Mouse (Mus musculus): ENCODE data around the gene Pde6d. TPM values are rescaled to one million over a fixed set of nuclear protein-coding genes. Genes with fewer than 3 reads are reported as not detected.

The Pde6d gene
- polyA plus RNA-seq, 1 experiment: 70.0 TPM

DNA sequence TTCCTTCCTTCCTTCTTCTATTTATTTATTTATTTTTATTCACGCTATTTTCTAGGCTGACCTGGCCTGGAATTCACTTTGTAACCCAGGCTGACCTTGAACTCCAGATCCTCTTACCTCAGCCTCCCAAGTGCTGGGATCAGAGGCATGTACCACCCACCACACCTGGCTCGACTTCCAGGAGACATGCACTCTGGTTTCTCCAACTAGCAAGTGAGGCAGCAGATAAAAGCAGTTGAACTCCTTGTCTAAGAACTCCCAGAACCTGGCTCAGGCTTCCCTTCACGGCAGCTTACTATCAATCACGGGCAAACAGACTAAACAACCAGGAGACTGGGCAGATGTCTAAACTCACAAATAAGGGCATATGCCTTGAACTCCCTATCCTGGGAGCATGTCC lies 81.7 kb downstream of the Pde6d start:
- peaks cover 31% of the 10 kb centered on the region for H3K4me1 ChIP-seq (ENCODE audit: control insufficient read depth, insufficient read depth, low read length)
- no peak overlapping the region for H3K27ac ChIP-seq (ENCODE audit: control insufficient read depth, insufficient read depth, low read depth, low read length)

DNA sequence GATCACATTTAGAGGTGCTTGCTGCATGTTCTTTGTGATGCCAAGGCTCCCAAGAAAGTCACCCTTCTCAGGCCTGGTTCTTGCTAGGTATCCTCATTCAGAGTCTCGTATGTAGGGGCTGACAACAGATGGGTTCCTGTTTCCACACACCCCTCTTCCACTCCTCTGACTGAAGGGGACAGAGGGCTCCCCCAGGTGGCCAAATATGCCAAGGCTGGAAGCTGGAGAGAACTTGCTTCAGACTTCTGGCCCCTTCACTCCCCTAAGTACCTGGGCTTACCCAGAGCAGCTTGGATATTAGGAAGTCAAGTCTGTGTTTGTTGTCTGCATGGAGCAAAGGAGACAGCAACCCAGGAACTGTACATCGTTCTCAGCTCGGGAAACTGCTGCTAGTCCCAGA lies 82.5 kb downstream of the Pde6d start:
- Histone ChIP-seq H3K4me3 (ENCODE audit: control insufficient read depth, low read depth, low read length) (no peak overlapping the region), H3K4me1 (ENCODE audit: control insufficient read depth, insufficient read depth, low read length) (peaks cover 23% of the 10 kb centered on the region), H3K27ac (ENCODE audit: control insufficient read depth, insufficient read depth, low read depth, low read length) (no peak overlapping the region), H3K27me3 (ENCODE audit: control insufficient read depth, insufficient read depth, low read length) (no peaks in the 10 kb centered on the region), H3K36me3 (ENCODE audit: control insufficient read depth, insufficient read depth, low read length) (no peaks in the 10 kb centered on the region)
- 0 out of 2 replicates have a peak, but pooled peaks have one; percentile 15 for TF ChIP-seq CTCF (IDR thresholded peaks at IDR 0.05; ENCODE audit: control insufficient read depth, insufficient read depth, insufficient replicate concordance, low read depth, low read length)
- no peak for TF ChIP-seq POLR2A (IDR thresholded peaks at IDR 0.05; ENCODE audit: control insufficient read depth, low read depth, low read length)

More for the DNA sequence above, 81.7 kb downstream of the Pde6d start:
- TF ChIP-seq CTCF (IDR thresholded peaks at IDR 0.05; ENCODE audit: control insufficient read depth, insufficient read depth, insufficient replicate concordance, low read depth, low read length): no peak
- no peak for TF ChIP-seq POLR2A (IDR thresholded peaks at IDR 0.05; ENCODE audit: control insufficient read depth, low read depth, low read length)
- H3K27me3 ChIP-seq (ENCODE audit: control insufficient read depth, insufficient read depth, low read length): no peaks in the 10 kb centered on the region
- H3K36me3 ChIP-seq (ENCODE audit: control insufficient read depth, insufficient read depth, low read length): no peaks in the 10 kb centered on the region
- H3K4me3 ChIP-seq (ENCODE audit: control insufficient read depth, low read depth, low read length): no peak overlapping the region

DNA sequence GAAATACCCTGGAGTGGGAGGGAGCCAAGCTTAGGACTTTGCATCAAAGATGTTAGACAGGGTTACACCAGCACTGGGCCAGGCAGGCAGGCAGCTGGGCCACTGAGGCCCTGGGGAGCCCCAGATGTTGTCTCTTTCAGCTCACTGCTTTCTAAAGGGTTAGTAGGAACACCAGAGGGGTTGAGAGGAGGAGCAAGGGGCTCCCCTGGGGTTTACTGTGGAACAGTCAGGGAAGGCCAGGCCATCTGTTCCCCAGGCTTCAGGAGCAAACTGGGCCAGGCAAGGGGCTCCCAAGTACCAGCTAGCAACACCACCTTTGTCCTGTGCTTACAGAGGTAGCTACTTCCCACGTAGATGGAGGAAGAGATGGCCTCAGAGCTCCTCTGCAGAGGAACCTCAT lies 83.8 kb downstream of the Pde6d start:
- peaks cover 16% of the 10 kb centered on the region for H3K4me1 ChIP-seq (ENCODE audit: control insufficient read depth, insufficient read depth, low read length)
- peak overlapping the region; percentile 62; the same call in 1 of the 2 replicates for H3K27ac ChIP-seq (ENCODE audit: control insufficient read depth, insufficient read depth, low read depth, low read length)
- H3K4me3 ChIP-seq (ENCODE audit: control insufficient read depth, low read depth, low read length): no peak overlapping the region
- no peaks in the 10 kb centered on the region for H3K36me3 ChIP-seq (ENCODE audit: control insufficient read depth, insufficient read depth, low read length)
- no peaks in the 10 kb centered on the region for H3K27me3 ChIP-seq (ENCODE audit: control insufficient read depth, insufficient read depth, low read length)
- TF ChIP-seq POLR2A (IDR thresholded peaks at IDR 0.05; ENCODE audit: control insufficient read depth, low read depth, low read length) (no peak), CTCF (IDR thresholded peaks at IDR 0.05; ENCODE audit: control insufficient read depth, insufficient read depth, insufficient replicate concordance, low read depth, low read length) (no peak)

DNA sequence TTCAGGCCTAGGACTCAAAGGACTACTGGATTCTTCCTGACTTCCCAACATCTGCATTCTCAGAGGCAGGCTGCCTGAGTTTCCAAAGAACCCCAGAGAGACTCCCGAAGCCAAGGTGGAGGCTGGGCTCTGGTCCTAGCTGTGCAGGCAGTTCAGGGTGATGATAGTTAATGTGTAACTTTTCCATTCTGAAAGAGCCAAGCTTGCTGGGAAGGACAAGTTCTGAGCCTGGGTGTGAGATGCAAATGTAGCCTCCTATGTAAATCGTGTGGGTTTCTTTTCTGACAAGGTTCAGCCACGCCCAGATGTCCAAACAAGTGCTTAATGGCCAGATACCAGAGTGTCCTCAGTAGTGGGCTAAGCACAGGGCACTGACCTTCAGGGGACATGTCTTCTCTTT lies 84.4 kb downstream of the Pde6d start:
- no peak for TF ChIP-seq CTCF (IDR thresholded peaks at IDR 0.05; ENCODE audit: control insufficient read depth, insufficient read depth, insufficient replicate concordance, low read depth, low read length)
- no peak for TF ChIP-seq POLR2A (IDR thresholded peaks at IDR 0.05; ENCODE audit: control insufficient read depth, low read depth, low read length)
- H3K4me3 ChIP-seq (ENCODE audit: control insufficient read depth, low read depth, low read length): no peak overlapping the region
- H3K36me3 ChIP-seq (ENCODE audit: control insufficient read depth, insufficient read depth, low read length): no peaks in the 10 kb centered on the region
- H3K27me3 ChIP-seq (ENCODE audit: control insufficient read depth, insufficient read depth, low read length): no peaks in the 10 kb centered on the region
- H3K27ac ChIP-seq (ENCODE audit: control insufficient read depth, insufficient read depth, low read depth, low read length): peak overlapping the region; percentile 45
- H3K4me1 ChIP-seq (ENCODE audit: control insufficient read depth, insufficient read depth, low read length): peaks cover 9% of the 10 kb centered on the region

DNA sequence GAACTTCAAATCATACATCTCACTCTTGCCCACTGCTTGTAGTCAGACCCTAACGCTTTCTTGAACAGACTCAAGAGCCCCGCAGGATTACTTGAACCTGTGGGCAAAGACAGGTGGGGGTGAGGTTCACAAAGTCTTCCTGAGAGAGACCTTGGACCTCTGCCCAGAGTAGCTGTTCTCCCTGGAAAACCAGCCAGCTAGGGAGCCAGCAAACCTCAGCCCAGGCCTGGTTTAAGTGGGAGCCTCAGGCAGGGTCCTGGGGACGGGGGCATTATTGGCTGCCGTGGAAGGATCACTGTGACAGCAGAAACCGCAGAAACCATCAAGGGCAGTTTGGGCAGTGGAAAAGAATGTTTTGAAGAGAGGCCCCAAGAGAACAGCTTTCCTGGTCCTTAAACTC lies 85.1 kb downstream of the Pde6d start:
- Histone ChIP-seq H3K27ac (ENCODE audit: control insufficient read depth, insufficient read depth, low read depth, low read length) (peak overlapping the region; percentile 45), H3K4me1 (ENCODE audit: control insufficient read depth, insufficient read depth, low read length) (peaks cover 11% of the 10 kb centered on the region), H3K36me3 (ENCODE audit: control insufficient read depth, insufficient read depth, low read length) (no peaks in the 10 kb centered on the region), H3K4me3 (ENCODE audit: control insufficient read depth, low read depth, low read length) (no peak overlapping the region), H3K27me3 (ENCODE audit: control insufficient read depth, insufficient read depth, low read length) (no peaks in the 10 kb centered on the region)
- TF ChIP-seq POLR2A (IDR thresholded peaks at IDR 0.05; ENCODE audit: control insufficient read depth, low read depth, low read length) (no peak), CTCF (IDR thresholded peaks at IDR 0.05; ENCODE audit: control insufficient read depth, insufficient read depth, insufficient replicate concordance, low read depth, low read length) (no peak)

DNA sequence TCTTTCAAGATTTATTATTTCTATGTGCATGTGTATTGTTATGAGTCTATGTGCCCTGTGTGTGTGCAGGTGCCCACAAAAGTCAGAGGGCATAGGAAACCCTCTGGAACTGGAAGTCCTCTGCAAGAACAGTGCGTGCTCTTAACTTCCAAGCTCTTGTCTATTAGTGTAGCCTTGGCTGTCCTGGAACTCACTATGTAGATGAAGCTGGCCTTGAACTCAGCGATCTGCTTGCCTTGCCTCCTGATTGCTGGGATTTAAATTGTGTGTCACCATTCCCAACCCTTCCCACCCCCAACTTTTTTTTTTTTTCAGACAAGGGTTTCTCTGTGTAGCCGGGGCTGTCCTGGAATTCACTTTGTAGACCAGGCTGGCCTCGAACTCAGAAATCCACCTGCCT lies 86.1 kb downstream of the Pde6d start:
- Histone ChIP-seq H3K4me1 (ENCODE audit: control insufficient read depth, insufficient read depth, low read length) (peaks cover 15% of the 10 kb centered on the region), H3K36me3 (ENCODE audit: control insufficient read depth, insufficient read depth, low read length) (no peaks in the 10 kb centered on the region), H3K4me3 (ENCODE audit: control insufficient read depth, low read depth, low read length) (no peak overlapping the region), H3K27me3 (ENCODE audit: control insufficient read depth, insufficient read depth, low read length) (no peaks in the 10 kb centered on the region), H3K27ac (ENCODE audit: control insufficient read depth, insufficient read depth, low read depth, low read length) (0 out of 2 replicates have a peak overlapping the region, but pooled peaks have one; percentile 1)
- TF ChIP-seq CTCF (IDR thresholded peaks at IDR 0.05; ENCODE audit: control insufficient read depth, insufficient read depth, insufficient replicate concordance, low read depth, low read length) (no peak), POLR2A (IDR thresholded peaks at IDR 0.05; ENCODE audit: control insufficient read depth, low read depth, low read length) (no peak)

DNA sequence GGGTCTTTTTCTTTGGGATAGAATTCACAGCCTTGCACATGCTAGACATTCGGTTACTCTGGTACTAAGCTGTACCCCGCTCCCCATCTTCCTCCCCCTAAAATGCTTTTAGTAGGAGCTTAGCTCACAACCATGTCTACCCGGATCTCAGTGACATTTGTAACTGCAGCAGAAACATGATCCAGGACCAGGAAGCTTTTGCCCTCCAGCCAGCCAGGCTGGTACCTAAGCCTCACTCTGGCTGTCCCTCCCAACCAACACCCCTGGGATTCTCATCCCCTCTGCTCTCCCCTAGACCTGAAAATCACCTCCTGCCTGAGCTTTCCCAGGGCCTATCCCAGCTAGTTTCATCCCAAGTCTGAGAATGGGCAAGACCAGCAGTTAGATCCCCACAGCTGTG lies 88.6 kb downstream of the Pde6d start:
- H3K4me1 ChIP-seq (ENCODE audit: control insufficient read depth, insufficient read depth, low read length): peaks cover 15% of the 10 kb centered on the region
- H3K36me3 ChIP-seq (ENCODE audit: control insufficient read depth, insufficient read depth, low read length): no peaks in the 10 kb centered on the region
- no peak overlapping the region for H3K4me3 ChIP-seq (ENCODE audit: control insufficient read depth, low read depth, low read length)
- H3K27ac ChIP-seq (ENCODE audit: control insufficient read depth, insufficient read depth, low read depth, low read length): no peak overlapping the region
- no peaks in the 10 kb centered on the region for H3K27me3 ChIP-seq (ENCODE audit: control insufficient read depth, insufficient read depth, low read length)
- TF ChIP-seq POLR2A (IDR thresholded peaks at IDR 0.05; ENCODE audit: control insufficient read depth, low read depth, low read length): no peak
- no peak for TF ChIP-seq CTCF (IDR thresholded peaks at IDR 0.05; ENCODE audit: control insufficient read depth, insufficient read depth, insufficient replicate concordance, low read depth, low read length)

Other genes with a start within 250 kb of the Pde6d start
- gene Ncl, start 223.2 kb downstream of the Pde6d start, polyA plus RNA-seq (2012; rRNA removed): 5.1 and 5.7 TPM in 2 replicates
- 11.7 and 23.8 TPM in 2 replicates for gene Nmur1, start 156.4 kb downstream of the Pde6d start, polyA plus RNA-seq (2012; rRNA removed)
- 140 and 142 TPM in 2 replicates for gene Tex44, start 156.3 kb downstream of the Pde6d start, polyA plus RNA-seq (2012; rRNA removed)
- 126 and 135 TPM in 2 replicates for gene Ptma, start 55.9 kb downstream of the Pde6d start, polyA plus RNA-seq (2012; rRNA removed)
- gene Cops7b, start 275 bp upstream of the Pde6d start, polyA plus RNA-seq (2012; rRNA removed): 25.1 and 32.2 TPM in 2 replicates
- gene Nppc, start 87.9 kb upstream of the Pde6d start, polyA plus RNA-seq (2012; rRNA removed): 0.23 and 0.26 TPM in 2 replicates
- gene Dis3l2, start 121.2 kb upstream of the Pde6d start, polyA plus RNA-seq (2012; rRNA removed): 27.5 and 29.4 TPM in 2 replicates